Mouse (Mus musculus) forebrain, embryonic 14.5 days (tissue): ENCODE results near the gene Scaf1. TPM values are rescaled to one million over a fixed set of nuclear protein-coding genes. Genes with fewer than 3 reads are reported as not detected.

Experiments
- ATAC-seq: fragments of 200-750 bp; cut with Nextera tagmentation; 2 replicates; pipeline ENCODE4 v1.8.0; 2017; ENCODE audit warnings: mild to moderate bottlenecking, moderate library complexity
- DNase-seq: peaks from one replicate; pipeline ENCODE4 v3.0.0-alpha.2; 2015; ENCODE audit warnings: low spot score
- H3K27ac ChIP-seq: fragments of 300-500 bp; sonication (generic); 2 replicates; pipeline ENCODE4 v1.5.1; 2014; ENCODE audit warnings: low read depth, mild to moderate bottlenecking, control low read depth, low read length, moderate library complexity
- H3K27me3 ChIP-seq: fragments of 300-500 bp; sonication (generic); replicated peaks from 2 replicates; pipeline ENCODE4 v1.6.1; 2014; ENCODE audit warnings: low read length, control low read depth, mixed read lengths; ENCODE audit not compliant: control insufficient read depth, insufficient read depth
- H3K36me3 ChIP-seq: fragments of 300-500 bp; sonication (generic); 2 replicates; pipeline ENCODE4 v1.6.1; 2014; ENCODE audit warnings: low read length, control low read depth; ENCODE audit not compliant: control insufficient read depth, insufficient read depth
- H3K4me1 ChIP-seq: fragments of 300-500 bp; sonication (generic); 2 replicates; pipeline ENCODE4 v1.6.1; 2014; ENCODE audit warnings: antibody characterized with exemption, low read length, control low read depth; ENCODE audit not compliant: control insufficient read depth, insufficient read depth
- H3K4me2 ChIP-seq: fragments of 300-500 bp; sonication (generic); 2 replicates; pipeline ENCODE4 v1.6.1; 2014; ENCODE audit warnings: mild to moderate bottlenecking, control low read depth, low read length
- H3K4me3 ChIP-seq: fragments of 300-500 bp; sonication (generic); 2 replicates; pipeline ENCODE4 v1.5.1; 2014; ENCODE audit warnings: low read depth, low read length, control low read depth
- H3K9ac ChIP-seq: fragments of 300-500 bp; sonication (generic); 2 replicates; pipeline ENCODE4 v1.6.1; 2014; ENCODE audit warnings: mild to moderate bottlenecking, low read length, control low read depth, moderate library complexity
- H3K9me3 ChIP-seq: fragments of 300-500 bp; sonication (generic); replicated peaks from 2 replicates; pipeline ENCODE4 v1.6.1; 2016; ENCODE audit warnings: low read length, control low read depth, mixed read lengths; ENCODE audit not compliant: control insufficient read depth
- WGBS: fragments of 180-500 bp; shearing (Covaris S2); extraction: QIAGEN DNeasy Blood & Tissue Kit; methylation state at CpG from one replicate; pipeline ENCODE4 v1.1.7; 2014; 5-methylcytosine and 5-hydroxymethylcytosine counted together
- polyA plus RNA-seq: library from polyadenylated mRNA; unstranded; fragments of >200 nt; fragmentation: Nextera tagmentation; extraction: Ambion mirVana; gene quantifications from 2 replicates; pipeline ENCODE4 v1.2.1, GENCODE M21; 2014

The Scaf1 gene
- polyA plus RNA-seq, 1 experiment from 2014 or later: 40.5 TPM

DNA sequence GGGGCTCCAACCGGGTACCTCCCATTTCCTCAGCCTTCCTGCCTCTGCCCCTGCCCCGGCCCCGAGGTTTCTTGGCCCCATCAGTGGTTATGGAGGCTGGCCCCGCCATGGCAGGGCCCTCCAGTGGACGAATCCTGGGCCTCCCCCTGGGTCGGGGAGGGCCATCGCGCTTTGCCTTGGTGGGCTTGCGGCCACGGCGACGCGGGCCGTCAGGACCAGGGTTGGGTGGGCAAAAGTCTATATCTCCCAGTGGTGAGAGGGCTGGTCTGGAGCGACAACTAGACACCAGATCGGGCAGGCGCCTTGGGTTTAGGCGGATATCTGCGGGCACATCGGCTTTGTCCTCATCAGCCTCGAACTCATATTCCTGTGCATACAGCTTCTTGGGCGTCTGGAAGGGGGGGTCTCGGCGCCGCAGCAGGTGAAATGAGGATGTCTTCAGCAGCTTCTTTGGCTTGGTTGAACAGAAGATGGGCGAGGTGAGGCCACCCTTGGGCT is 30.7 kb upstream of the Scaf1 start:
- 97% methylated on average over 26 of the region's 26 CpGs for WGBS
- Histone ChIP-seq H3K27me3 (no peaks in the 10 kb centered on the region), H3K27ac (no peak overlapping the region), H3K4me1 (peaks cover 8% of the 10 kb centered on the region), H3K4me3 (no peak overlapping the region), H3K9ac (no peak overlapping the region), H3K9me3 (no peaks in the 10 kb centered on the region), H3K36me3 (peaks cover 88% of the 10 kb centered on the region), H3K4me2 (no peak overlapping the region)
- DNase-seq (no peak), ATAC-seq (no peak)

DNA sequence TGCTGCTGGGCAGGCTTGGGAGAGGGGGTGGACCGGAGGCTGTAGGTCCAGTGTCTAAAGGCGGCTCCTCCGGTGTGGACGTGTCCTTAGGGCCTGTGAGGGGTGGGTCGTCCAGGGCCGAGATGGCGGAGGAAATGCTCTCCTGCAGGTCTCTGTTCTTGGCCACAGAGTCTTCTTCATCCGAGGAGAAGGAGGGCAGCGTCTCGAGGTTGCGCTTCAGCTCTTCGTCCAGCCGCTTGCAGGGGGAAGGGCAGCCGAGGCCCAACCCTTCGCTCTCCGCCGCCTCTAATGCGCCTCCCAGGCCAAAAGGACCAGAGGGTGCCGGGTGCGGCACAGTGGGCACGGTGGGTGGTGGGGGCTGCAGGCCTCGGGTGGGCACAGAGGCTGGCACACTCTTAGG is 29.6 kb upstream of the Scaf1 start:
- no peak overlapping the region for H3K4me3 ChIP-seq
- H3K27me3 ChIP-seq: no peaks in the 10 kb centered on the region
- no peak overlapping the region for H3K9ac ChIP-seq
- no peaks in the 10 kb centered on the region for H3K9me3 ChIP-seq
- no peaks in the 10 kb centered on the region for H3K4me1 ChIP-seq
- 92% methylated on average over 22 of the region's 22 CpGs for whole genome bisulfite sequencing
- no peak for DNase-seq
- ATAC-seq: no peak
- no peak overlapping the region for H3K4me2 ChIP-seq
- H3K27ac ChIP-seq: no peak overlapping the region
- peaks cover 100% of the 10 kb centered on the region for H3K36me3 ChIP-seq

DNA sequence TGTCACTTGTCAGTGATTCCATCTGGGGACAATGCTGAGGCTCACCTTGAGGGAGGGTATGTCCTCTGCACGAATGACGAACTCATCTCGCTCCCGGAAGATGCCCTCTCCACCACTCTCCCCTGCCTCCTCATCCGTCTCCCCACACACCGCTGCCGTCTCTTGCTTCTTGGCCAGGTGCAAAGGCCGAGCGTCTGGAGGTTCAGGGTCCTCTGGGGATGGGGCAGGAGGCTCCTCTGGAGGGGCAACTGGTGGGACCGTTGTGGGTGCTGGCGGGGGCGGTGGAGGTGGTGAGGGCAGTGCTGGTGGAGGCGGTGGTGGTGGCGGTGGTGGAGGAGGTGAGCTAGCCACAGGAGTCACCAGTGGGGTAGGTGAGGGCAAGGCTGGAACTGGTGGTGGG is 27.1 kb upstream of the Scaf1 start:
- ATAC-seq (no peak), DNase-seq (no peak)
- H3K4me1 ChIP-seq: no peaks in the 10 kb centered on the region
- H3K4me3 ChIP-seq: no peak overlapping the region
- WGBS: 92% methylated on average over 14 of the region's 14 CpGs
- H3K27ac ChIP-seq: no peak overlapping the region
- H3K9me3 ChIP-seq: no peaks in the 10 kb centered on the region
- H3K4me2 ChIP-seq: no peak overlapping the region
- H3K36me3 ChIP-seq: peaks cover 99% of the 10 kb centered on the region
- H3K9ac ChIP-seq: no peak overlapping the region
- H3K27me3 ChIP-seq: no peaks in the 10 kb centered on the region

DNA sequence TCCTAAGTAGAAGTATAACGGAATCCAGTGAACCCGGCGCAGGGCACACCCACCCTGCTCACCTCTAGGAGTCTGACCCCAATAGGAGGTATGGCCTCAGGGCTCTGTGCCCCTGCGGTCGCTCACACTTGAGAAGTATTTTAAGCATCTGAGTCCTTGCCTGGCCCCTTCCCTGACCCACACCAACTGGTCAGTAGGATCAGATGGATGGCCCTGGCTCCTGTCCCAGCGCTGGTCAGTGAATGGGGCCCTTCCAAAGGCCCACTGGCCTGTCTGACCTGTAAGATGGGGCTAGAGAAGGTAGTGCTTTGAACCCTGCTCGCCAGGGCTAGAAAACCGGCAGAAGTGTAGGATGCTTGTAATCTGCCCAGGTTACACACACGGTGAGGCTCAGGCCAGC is 24.7 kb upstream of the Scaf1 start:
- Histone ChIP-seq H3K36me3 (peaks cover 99% of the 10 kb centered on the region), H3K4me1 (no peaks in the 10 kb centered on the region), H3K9ac (no peak overlapping the region), H3K27me3 (no peaks in the 10 kb centered on the region), H3K4me2 (no peak overlapping the region), H3K9me3 (no peaks in the 10 kb centered on the region), H3K27ac (no peak overlapping the region), H3K4me3 (no peak overlapping the region)
- WGBS: 92% methylated on average over 9 of the region's 9 CpGs
- no peak for DNase-seq
- no peak for ATAC-seq

DNA sequence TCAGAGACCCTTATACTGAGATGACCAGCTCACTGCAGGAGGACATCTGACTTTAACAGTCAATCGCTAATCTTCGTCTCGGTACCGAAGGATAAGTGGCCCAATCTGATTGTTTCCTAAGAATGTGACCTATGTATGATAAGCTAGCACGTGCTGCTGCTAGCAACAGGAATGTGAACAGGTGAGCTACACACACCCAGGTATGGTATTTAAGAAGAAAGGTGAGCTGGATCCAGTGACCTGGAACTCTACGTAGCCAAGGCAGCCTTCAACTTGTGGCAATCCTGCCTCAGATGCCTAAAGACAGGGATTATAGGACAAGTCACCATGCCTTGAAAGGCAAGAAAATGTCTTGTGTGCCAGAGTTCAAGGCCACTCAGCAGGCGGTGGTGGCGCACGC is 22.2 kb upstream of the Scaf1 start:
- ATAC-seq: no peak
- Histone ChIP-seq H3K4me1 (no peaks in the 10 kb centered on the region), H3K9me3 (no peaks in the 10 kb centered on the region), H3K4me2 (no peak overlapping the region), H3K36me3 (peaks cover 99% of the 10 kb centered on the region), H3K4me3 (no peak overlapping the region), H3K27ac (no peak overlapping the region), H3K9ac (no peak overlapping the region), H3K27me3 (no peaks in the 10 kb centered on the region)
- whole genome bisulfite sequencing: 97% methylated on average over 9 of the region's 9 CpGs
- no peak for DNase-seq

DNA sequence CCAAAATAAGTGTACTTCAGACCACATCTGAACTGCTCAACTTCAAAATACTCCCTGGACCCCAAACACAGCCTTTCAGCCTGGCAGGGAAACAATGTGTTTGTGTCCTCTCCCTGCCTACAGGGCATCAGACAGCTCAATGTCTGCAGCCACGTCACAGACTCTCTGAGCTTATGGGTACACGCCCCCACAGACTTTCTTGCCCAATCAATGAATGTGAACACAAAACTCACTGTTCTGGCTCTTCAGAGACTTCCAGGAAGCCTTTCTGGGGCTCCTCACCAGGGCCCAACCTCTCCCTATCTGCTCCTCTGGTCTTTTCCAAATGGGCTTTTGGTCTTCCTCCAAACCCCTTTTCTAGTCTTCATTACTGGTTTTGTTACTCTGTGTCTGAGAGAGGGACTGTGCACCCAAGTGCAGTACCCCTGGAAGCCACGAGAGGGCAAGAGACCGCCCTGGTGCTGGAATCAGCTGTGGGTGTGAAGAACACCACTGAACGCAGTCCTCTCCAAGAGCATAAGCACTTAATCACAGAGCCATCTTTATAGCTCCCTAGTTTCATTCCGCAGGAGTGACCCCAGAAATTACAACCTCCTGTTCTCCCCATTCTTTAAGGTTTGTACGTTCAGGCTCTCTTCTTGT is 21.7 kb upstream of the Scaf1 start:
- H3K4me1 ChIP-seq: no peaks in the 10 kb centered on the region
- ATAC-seq (no peak), DNase-seq (no peak)
- H3K9ac ChIP-seq: no peak overlapping the region
- H3K36me3 ChIP-seq: peaks cover 99% of the 10 kb centered on the region
- 76% methylated on average over 7 of the region's 7 CpGs for WGBS
- no peaks in the 10 kb centered on the region for H3K9me3 ChIP-seq
- no peaks in the 10 kb centered on the region for H3K27me3 ChIP-seq
- no peak overlapping the region for H3K4me2 ChIP-seq
- H3K4me3 ChIP-seq: no peak overlapping the region
- H3K27ac ChIP-seq: no peak overlapping the region

DNA sequence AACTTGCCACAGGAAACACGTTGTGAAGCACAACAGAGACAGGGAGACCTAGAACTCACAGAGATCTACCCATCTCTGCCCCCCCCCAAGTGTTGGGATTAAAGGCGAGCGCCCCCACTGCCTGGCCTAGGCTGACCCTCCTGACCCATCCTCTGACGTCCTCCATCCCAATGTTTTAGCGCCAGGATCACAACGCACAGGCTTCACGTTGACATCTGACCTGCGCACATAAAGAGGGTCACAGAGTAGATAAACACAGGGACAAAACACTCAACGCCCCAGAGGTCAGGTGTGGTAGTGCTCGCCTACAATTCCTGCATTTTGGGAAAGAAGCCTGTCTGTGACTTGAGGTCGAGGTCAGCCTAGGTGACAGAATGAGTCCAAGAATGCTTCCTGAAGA is 20.5 kb upstream of the Scaf1 start:
- no peak overlapping the region for H3K27ac ChIP-seq
- ATAC-seq (no peak), DNase-seq (no peak)
- WGBS: 93% methylated on average over 11 of the region's 11 CpGs
- H3K9ac ChIP-seq: no peak overlapping the region
- H3K4me1 ChIP-seq: no peaks in the 10 kb centered on the region
- no peak overlapping the region for H3K4me3 ChIP-seq
- no peak overlapping the region for H3K4me2 ChIP-seq
- H3K9me3 ChIP-seq: no peaks in the 10 kb centered on the region
- peaks cover 99% of the 10 kb centered on the region for H3K36me3 ChIP-seq
- H3K27me3 ChIP-seq: no peaks in the 10 kb centered on the region

DNA sequence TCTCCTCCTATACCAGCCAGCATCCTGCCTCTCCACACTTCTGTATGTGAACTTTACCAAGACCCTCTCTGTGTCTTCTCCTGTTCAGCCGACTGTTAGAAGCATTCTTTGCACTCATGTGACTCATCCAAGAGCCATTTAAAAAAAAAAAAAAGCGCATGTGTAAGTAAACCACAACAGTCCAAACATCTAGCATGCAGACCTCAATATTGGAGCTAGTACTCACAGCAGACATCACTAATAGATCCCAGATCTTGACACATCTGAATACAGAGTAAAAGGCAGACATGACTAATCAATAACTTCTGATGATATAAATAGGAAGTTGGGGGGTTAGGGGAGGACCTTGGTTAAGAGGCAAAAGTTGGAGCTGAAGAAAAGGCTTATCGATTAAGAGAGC is 19.5 kb upstream of the Scaf1 start:
- 94% methylated on average over 3 of the region's 3 CpGs for WGBS
- H3K27me3 ChIP-seq: no peaks in the 10 kb centered on the region
- H3K27ac ChIP-seq: no peak overlapping the region
- no peak overlapping the region for H3K4me2 ChIP-seq
- no peak for DNase-seq
- ATAC-seq: no peak
- H3K36me3 ChIP-seq: peaks cover 99% of the 10 kb centered on the region
- no peak overlapping the region for H3K4me3 ChIP-seq
- H3K9me3 ChIP-seq: no peaks in the 10 kb centered on the region
- H3K9ac ChIP-seq: no peak overlapping the region
- no peaks in the 10 kb centered on the region for H3K4me1 ChIP-seq

DNA sequence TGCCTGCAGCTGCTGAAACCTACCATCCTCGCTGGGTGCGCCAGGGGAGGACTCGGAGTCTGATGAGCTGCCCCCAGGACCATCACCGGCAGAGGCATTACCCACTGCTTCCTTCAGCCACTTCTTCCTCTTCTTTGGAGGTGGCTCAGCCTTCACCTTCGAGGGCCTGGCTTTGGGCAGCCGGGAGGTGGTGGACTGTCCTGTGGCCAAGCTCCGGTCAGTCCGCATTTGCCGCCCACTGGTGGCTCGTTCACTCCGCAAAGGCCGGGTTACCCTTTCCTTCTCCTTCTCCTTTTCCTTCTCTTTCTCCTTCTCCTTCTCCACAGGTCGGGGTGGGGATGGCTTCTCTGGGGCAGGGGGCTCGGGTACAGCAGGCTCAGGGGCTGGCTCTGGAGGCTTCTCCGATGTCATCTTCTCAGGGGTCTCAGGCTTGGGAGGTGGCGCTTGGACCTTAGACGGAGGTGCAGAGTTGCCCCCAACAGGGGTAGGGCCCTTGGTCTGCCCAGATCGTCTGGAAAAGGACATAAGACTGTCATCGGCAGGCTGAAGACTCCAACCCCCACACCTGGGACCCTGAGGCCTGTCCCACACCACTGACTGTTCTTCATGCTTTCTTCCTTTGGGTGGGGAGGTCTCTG is 17.7 kb upstream of the Scaf1 start:
- H3K4me1 ChIP-seq: no peaks in the 10 kb centered on the region
- DNase-seq (no peak), ATAC-seq (no peak)
- 94% methylated on average over 19 of the region's 19 CpGs for WGBS
- no peaks in the 10 kb centered on the region for H3K9me3 ChIP-seq
- no peak overlapping the region for H3K27ac ChIP-seq
- no peak overlapping the region for H3K4me3 ChIP-seq
- no peak overlapping the region for H3K4me2 ChIP-seq
- peaks cover 99% of the 10 kb centered on the region for H3K36me3 ChIP-seq
- H3K27me3 ChIP-seq: no peaks in the 10 kb centered on the region
- H3K9ac ChIP-seq: no peak overlapping the region
